Mouse (Mus musculus): ENCODE measurements around the gene Egfr. TPM values are rescaled to one million over a fixed set of nuclear protein-coding genes. Genes with fewer than 3 reads are reported as not detected.

Gene Egfr
- total RNA-seq, 1 experiment from 2014 or later: 17.5 TPM

GRCm38 (mm10) chr11:16829468-16829867 is 77.5 kb downstream of the Egfr start:
- no peak for DNase-seq

GRCm38 (mm10) chr11:16830531-16831227 is 78.7 kb downstream of the Egfr start:
- DNase-seq: peak; percentile 40

- DNase-seq: no peak
Measured at GRCm38 (mm10) chr11:16831974-16832464, 80.0 kb downstream of the Egfr start.

- no peak for DNase-seq
Measured at GRCm38 (mm10) chr11:16838772-16839171, 86.8 kb downstream of the Egfr start.

GRCm38 (mm10) chr11:16842924-16843323 is 90.9 kb downstream of the Egfr start:
- no peak for DNase-seq

GRCm38 (mm10) chr11:16843889-16844568 is 92.0 kb downstream of the Egfr start:
- DNase-seq: no peak

- DNase-seq: peak; percentile 26
Measured at GRCm38 (mm10) chr11:16848881-16849280, 96.9 kb downstream of the Egfr start.

GRCm38 (mm10) chr11:16851361-16851760 is 99.4 kb downstream of the Egfr start:
- DNase-seq: peak; percentile 20

GRCm38 (mm10) chr11:16854111-16854510 is 102.1 kb downstream of the Egfr start:
- no peak for DNase-seq

- DNase-seq: no peak
Measured at GRCm38 (mm10) chr11:16857346-16857745, 105.3 kb downstream of the Egfr start.

GRCm38 (mm10) chr11:16861037-16861436 is 109.0 kb downstream of the Egfr start:
- DNase-seq: no peak

GRCm38 (mm10) chr11:16863547-16863946 is 111.5 kb downstream of the Egfr start:
- no peak for DNase-seq

GRCm38 (mm10) chr11:16864980-16865561 is 113.1 kb downstream of the Egfr start:
- no peak for DNase-seq

GRCm38 (mm10) chr11:16868051-16868450 is 116.0 kb downstream of the Egfr start:
- DNase-seq: no peak

- no peak for DNase-seq
Measured at GRCm38 (mm10) chr11:16869506-16869905, 117.5 kb downstream of the Egfr start.

GRCm38 (mm10) chr11:16871120-16871519 is 119.1 kb downstream of the Egfr start:
- peak; percentile 38 for DNase-seq

- peak; percentile 57 for DNase-seq
Measured at GRCm38 (mm10) chr11:16877676-16878378, 125.8 kb downstream of the Egfr start.

GRCm38 (mm10) chr11:16881932-16882331 is 129.9 kb downstream of the Egfr start:
- no peak for DNase-seq

GRCm38 (mm10) chr11:16886152-16886551 is 134.1 kb downstream of the Egfr start:
- DNase-seq: no peak

GRCm38 (mm10) chr11:16888086-16888485 is 136.1 kb downstream of the Egfr start:
- no peak for DNase-seq

- DNase-seq: peak; percentile 26
Measured at GRCm38 (mm10) chr11:16895441-16896356, 143.7 kb downstream of the Egfr start.

All from adrenal gland, postnatal 14 days (tissue).